Mouse (Mus musculus): ENCODE results near the gene Psmd9.
A peak's percentile ranks its signal among the peaks of the same experiment; 100 is the strongest.

The Psmd9 gene

DNA sequence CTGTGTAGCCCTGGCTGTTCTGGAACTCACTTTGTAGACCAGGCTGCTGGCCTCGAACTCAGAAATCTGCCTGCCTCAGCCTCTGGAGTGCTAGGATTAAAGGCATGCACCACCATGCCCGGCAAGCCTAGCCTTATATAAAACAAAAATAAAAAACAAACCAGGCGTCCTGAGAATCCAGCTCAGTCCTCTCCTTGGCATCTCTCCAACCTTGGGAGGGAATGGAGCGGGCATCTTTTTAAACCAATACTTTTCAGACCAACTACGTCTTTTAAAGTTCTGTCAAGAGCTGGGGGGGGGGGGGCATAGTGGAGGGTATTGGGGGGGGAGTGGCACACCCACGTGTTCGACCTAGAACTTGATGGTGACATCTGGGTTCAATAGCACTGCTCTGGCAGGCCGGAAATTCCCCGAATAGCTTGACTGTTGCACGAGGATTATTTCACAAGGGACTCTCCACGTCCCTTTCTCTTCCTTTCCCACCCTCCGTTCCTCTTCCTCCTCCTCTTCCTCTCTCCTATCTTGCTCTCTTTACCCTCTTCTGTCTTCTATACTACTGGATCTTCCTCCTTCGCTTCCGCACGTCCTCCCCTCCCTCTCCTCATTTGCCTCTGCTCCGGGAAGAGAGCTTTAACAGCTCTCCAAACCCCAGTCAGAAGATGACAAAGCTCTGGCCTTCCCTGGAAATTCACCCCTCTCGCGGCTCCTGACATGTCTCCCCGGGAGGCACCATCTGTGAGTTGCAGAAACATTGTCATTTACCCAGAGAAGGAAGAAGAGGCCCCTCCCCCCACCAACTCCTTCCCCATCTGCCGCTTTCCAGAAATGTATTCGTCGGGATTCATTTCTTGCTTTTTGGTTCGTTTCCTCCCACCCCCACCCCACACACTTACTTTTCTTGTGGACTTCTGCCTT lies 87.9 kb downstream of the Psmd9 start:
- no peak for DNase-seq

GRCm38 (mm10) chr5:123258990-123259389 lies 89.8 kb downstream of the Psmd9 start:
- DNase-seq = peak; percentile 52

GRCm38 (mm10) chr5:123260698-123261097 lies 91.5 kb downstream of the Psmd9 start:
- DNase-seq = no peak

GRCm38 (mm10) chr5:123266909-123267308 lies 97.7 kb downstream of the Psmd9 start:
- no peak for DNase-seq

GRCm38 (mm10) chr5:123268477-123269474 lies 99.6 kb downstream of the Psmd9 start:
- DNase-seq = no peak

- no peak for DNase-seq
These were observed 101.7 kb downstream of the Psmd9 start for GRCm38 (mm10) chr5:123270917-123271316.

GRCm38 (mm10) chr5:123272927-123273326 lies 103.7 kb downstream of the Psmd9 start:
- no peak for DNase-seq

DNA sequence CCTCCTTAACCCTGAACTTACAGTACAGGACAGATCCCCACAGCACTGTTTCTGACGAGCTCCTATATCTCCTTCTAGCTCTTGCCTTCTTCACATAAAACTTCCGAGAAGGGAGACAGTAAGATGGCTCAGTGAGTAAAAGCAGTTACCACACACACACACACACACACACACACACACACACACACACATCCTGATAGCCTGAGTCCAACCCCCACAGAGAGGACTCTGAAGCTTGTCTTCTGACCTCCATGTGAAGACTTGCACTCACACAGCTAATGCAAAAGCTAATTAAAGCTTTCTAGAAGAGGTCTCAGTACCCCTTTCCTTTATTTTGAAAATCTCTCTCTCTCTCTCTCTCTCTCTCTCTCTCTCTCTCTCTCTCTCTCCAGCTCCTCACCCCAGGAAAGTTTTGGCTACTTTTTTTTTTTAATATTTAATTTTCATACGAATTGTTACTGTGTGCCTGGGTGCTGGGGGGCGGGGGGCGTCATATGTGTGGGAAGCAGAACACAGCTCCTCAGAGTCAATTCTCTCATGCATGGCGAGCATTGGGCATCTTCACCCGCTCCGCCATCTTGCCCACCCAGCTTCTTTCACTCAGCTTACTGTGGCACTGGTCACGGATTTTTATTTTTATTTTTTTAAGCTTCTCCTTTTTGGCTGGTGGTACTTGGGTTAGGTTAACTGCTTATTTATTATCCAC lies 107.6 kb downstream of the Psmd9 start:
- DNase-seq = no peak

GRCm38 (mm10) chr5:123277342-123277701 lies 108.1 kb downstream of the Psmd9 start:
- DNase-seq = no peak

- DNase-seq = no peak
These were observed 108.5 kb downstream of the Psmd9 start for GRCm38 (mm10) chr5:123277704-123278103.

- DNase-seq = no peak
These were observed 110.0 kb downstream of the Psmd9 start for GRCm38 (mm10) chr5:123279248-123279647.

DNA sequence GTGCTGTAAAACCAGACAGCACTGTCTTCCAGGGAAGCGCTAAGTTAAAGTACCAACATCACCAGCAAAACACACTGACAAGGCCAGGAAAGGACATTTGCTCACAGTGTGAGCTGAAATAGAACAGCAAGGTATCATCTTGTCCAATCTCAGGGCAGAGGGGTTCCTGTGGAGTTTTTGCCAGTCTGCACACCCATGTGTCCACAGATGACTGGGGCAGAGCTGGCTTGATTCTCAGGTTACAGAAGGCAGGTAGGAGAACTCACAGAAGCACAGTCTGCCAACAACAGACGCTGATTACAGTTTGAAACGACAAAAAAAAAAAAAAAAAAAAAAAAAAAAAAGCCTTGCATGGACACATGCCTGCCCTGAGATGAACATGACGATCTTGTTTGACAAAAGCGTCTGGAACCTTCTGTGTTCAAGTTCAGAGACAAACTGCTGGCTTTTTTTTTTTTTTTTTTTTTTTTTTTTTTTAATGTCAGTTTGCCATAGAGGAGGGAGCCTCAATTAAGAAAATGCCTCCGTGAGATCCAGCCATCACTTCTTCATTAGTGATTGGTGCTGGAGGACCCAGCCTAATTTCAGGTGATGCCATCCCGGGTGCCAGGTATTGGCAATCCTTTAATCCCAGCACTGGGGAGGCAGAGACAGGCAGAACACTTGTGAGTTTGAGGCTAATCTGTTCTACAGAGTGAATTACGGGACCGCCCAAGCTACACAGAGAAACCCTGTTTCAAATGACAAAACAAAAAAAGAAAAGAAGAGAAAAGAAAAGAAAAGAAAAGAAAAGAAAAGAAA lies 112.3 kb downstream of the Psmd9 start:
- DNase-seq = no peak

DNA sequence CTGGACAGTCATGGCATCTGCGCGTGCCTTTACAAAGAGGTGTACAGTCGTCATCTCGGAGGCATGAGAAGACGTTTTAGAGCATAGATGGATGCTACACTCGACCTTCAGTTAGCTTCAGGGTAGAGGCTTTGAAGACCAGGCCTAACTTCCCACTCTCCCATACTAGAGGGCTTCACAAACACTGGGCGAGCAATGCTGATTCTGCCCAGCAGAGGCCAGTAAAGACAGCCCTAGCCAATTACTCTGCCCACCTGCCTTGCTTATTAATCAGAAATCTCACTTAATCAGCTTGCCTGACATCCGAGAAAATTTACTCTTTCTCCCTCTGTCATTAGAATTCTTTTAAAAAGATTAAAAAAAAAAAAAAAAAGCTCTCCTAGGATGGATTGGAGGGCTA lies 116.0 kb downstream of the Psmd9 start:
- DNase-seq = peak; percentile 35

GRCm38 (mm10) chr5:123288079-123288478 lies 118.9 kb downstream of the Psmd9 start:
- DNase-seq = peak; percentile 11

GRCm38 (mm10) chr5:123294653-123295052 lies 125.4 kb downstream of the Psmd9 start:
- DNase-seq = no peak

GRCm38 (mm10) chr5:123296224-123296806 lies 127.1 kb downstream of the Psmd9 start:
- DNase-seq = no peak

- peak; percentile 52 for DNase-seq
These were observed 128.0 kb downstream of the Psmd9 start for GRCm38 (mm10) chr5:123296972-123297754.

DNA sequence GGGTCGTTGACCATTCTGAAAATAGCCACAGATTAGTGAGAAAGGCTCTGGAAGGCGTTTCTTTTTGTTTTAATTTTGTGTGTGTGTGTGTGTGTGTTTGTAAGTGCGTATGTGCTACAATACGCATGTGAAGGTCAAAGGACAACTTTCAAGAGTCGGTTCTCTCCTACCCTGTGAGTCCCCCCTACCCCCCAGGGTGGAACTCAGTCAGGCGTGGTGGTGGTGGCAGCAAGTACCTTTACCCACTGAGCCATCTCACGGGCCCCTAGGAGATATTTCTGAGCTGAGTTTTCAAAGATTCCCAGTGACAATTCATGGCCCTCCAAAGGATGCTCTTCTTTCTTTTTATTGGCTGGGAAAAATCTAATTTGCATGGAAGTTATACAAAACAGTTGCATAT lies 128.6 kb downstream of the Psmd9 start:
- DNase-seq = no peak

DNA sequence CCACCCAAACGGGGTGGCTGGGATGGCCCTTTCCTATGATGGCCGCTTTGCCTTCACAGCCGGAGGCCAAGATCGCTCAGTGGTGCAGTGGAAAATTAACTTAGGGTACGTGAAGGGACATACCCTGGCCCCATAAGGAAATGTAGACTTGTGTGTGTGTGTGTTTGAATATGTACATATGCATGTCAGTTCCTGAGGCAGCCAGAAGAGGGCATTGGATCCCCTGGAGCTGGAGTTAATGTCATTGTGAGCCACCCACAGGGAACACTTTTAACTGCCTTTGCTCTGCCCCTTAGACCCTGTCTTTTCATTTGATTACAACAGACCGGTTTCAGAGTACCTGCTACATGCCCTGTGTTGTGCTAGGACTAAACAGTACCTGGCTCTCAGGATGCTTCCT lies 129.3 kb downstream of the Psmd9 start:
- no peak for DNase-seq
